In genomic region chr3:122273407-122274240, GRCm38 (mm10) we compare ENCODE assay signal across 8 mouse cellular contexts. TPM values are rescaled to one million over a fixed set of nuclear protein-coding genes. Genes with fewer than 3 reads are reported as not detected.
DNase-seq lines count a peak whose midpoint lies in the region; ATAC-seq and TF ChIP-seq lines count a peak whose summit lies in the region.

No protein-coding gene starts in this region.

- peak overlapping the region; percentile 91 for H3K27ac ChIP-seq in forebrain, embryonic 10.5 days
- no peak overlapping the region; the same call in 1 of the 2 replicates for H3K27ac ChIP-seq in limb, embryonic 15.5 days
- no peak overlapping the region for H3K27ac ChIP-seq in stomach, postnatal 0 days (replicated peaks)

- TF ChIP-seq CTCF in stomach, postnatal 0 days (IDR thresholded peaks at IDR 0.05; ENCODE audit: low read depth): peak; percentile 48; the same call in 1 of the 2 replicates

- no peak for ATAC-seq in erythroblast, adult 5-6 weeks (replicated peaks; ENCODE audit: low FRiP score, poor library complexity, severe bottlenecking)
- ATAC-seq in limb, embryonic 15.5 days (ENCODE audit: insufficient number of reproducible peaks, low FRiP score, low TSS enrichment, low read depth): no peak
- no peak for ATAC-seq in stomach, postnatal 0 days (ENCODE audit: low FRiP score, low TSS enrichment)

- H3K4me1 ChIP-seq in erythroblast, embryonic 14.5 days (ENCODE audit: control insufficient read depth): peaks cover 57% of the 10 kb centered on the region
- peaks cover 30% of the 10 kb centered on the region for H3K4me1 ChIP-seq in forebrain, embryonic 10.5 days
- H3K4me1 ChIP-seq in limb, embryonic 15.5 days: peaks cover 30% of the 10 kb centered on the region
- H3K4me1 ChIP-seq in stomach, postnatal 0 days (replicated peaks; ENCODE audit: control insufficient read depth, insufficient read depth): no peaks in the 10 kb centered on the region

- DNase-seq in CD4-positive, CD25-positive, alpha-beta regulatory T cell, adult 2 months (ENCODE audit: low read depth, low spot score): peak; percentile 24
- DNase-seq in forebrain, embryonic 10.5 days (ENCODE audit: extremely low spot score, low spot score): no peak
- DNase-seq in stomach, postnatal 0 days (ENCODE audit: low spot score): no peak
- DNase-seq in right cerebral cortex, postnatal 25 days: no peak
- DNase-seq in right cerebral cortex, postnatal 36 days (ENCODE audit: low spot score in 2 of 2): no peak

- no peak for TF ChIP-seq EP300 in stomach, postnatal 0 days (optimal IDR thresholded peaks at IDR 0.05)

- no peaks in the 10 kb centered on the region for H3K9me3 ChIP-seq in erythroblast, embryonic 14.5 days (ENCODE audit: control insufficient read depth, low read length)
- H3K9me3 ChIP-seq in forebrain, embryonic 10.5 days: no peaks in the 10 kb centered on the region
- H3K9me3 ChIP-seq in limb, embryonic 15.5 days: no peaks in the 10 kb centered on the region
- H3K9me3 ChIP-seq in stomach, postnatal 0 days (ENCODE audit: control insufficient read depth, low read length): no peaks in the 10 kb centered on the region

- 10% methylated on average over 19 of the region's 20 CpGs for WGBS in forebrain, embryonic 10.5 days
- WGBS in limb, embryonic 15.5 days: 10% methylated on average over 20 of the region's 20 CpGs
- 10% methylated on average over 19 of the region's 20 CpGs for WGBS in stomach, postnatal 0 days

- H3K4me2 ChIP-seq in limb, embryonic 15.5 days: peak overlapping the region; percentile 41
- peak overlapping the region; percentile 42; the same call in 1 of the 2 replicates for H3K4me2 ChIP-seq in stomach, postnatal 0 days (replicated peaks; ENCODE audit: low read depth)

- H3K36me3 ChIP-seq in erythroblast, embryonic 14.5 days (ENCODE audit: control insufficient read depth): peaks cover 60% of the 10 kb centered on the region
- peaks cover 36% of the 10 kb centered on the region for H3K36me3 ChIP-seq in forebrain, embryonic 10.5 days (replicated peaks)
- peaks cover 34% of the 10 kb centered on the region for H3K36me3 ChIP-seq in limb, embryonic 15.5 days
- peaks cover 12% of the 10 kb centered on the region for H3K36me3 ChIP-seq in stomach, postnatal 0 days (ENCODE audit: control insufficient read depth, insufficient read depth, low read length)

- H3K4me3 ChIP-seq in erythroblast, embryonic 14.5 days (replicated peaks): peak overlapping the region; percentile 84
- H3K4me3 ChIP-seq in forebrain, embryonic 10.5 days: peak overlapping the region; percentile 94
- peak overlapping the region; percentile 73 for H3K4me3 ChIP-seq in limb, embryonic 15.5 days
- peak overlapping the region; percentile 98 for H3K4me3 ChIP-seq in stomach, postnatal 0 days (ENCODE audit: low read depth, low read length)

- 0 out of 2 replicates have a peak overlapping the region, but pooled peaks have one; percentile 21 for H3K9ac ChIP-seq in limb, embryonic 15.5 days
- no peak overlapping the region; the same call in 1 of the 2 replicates for H3K9ac ChIP-seq in stomach, postnatal 0 days (ENCODE audit: low read length)

- H3K27me3 ChIP-seq in erythroblast, embryonic 14.5 days (ENCODE audit: control insufficient read depth): no peaks in the 10 kb centered on the region
- no peaks in the 10 kb centered on the region for H3K27me3 ChIP-seq in forebrain, embryonic 10.5 days (ENCODE audit: poor library complexity, severe bottlenecking)
- H3K27me3 ChIP-seq in limb, embryonic 15.5 days: no peaks in the 10 kb centered on the region
- H3K27me3 ChIP-seq in stomach, postnatal 0 days (ENCODE audit: control insufficient read depth, insufficient read depth, low read length): no peaks in the 10 kb centered on the region

RNA-seq across cellular contexts. Expression of gene Dnttip2, which starts 0.6 kb away (rescaled TPM):
- polyA plus RNA-seq in erythroblast, embryonic 14.5 days (2012): 0.62 and 0.87 TPM in 2 replicates
- 32.8 and 70.5 TPM in 2 replicates for total RNA-seq in erythroblast, adult 5-6 weeks (2015; ENCODE audit: low replicate concordance)
- 19.3 and 34.0 TPM in 2 replicates for total RNA-seq in erythroblast, adult 5-6 weeks (2017; ENCODE audit: low replicate concordance)
- polyA plus RNA-seq in forebrain, embryonic 10.5 days (2016; fragmentation: Nextera tagmentation; extraction: Ambion mirVana): 96.1 and 101 TPM in 2 replicates
- polyA plus RNA-seq in limb, embryonic 15.5 days (2015; fragmentation: Nextera tagmentation; extraction: Ambion mirVana): 59.6 and 63.9 TPM in 2 replicates
- polyA plus RNA-seq in stomach, postnatal 0 days (2015; fragmentation: Nextera tagmentation; extraction: Ambion mirVana): 37.1 and 39.2 TPM in 2 replicates

RNA-seq across cellular contexts. Expression of gene Bcar3, which starts 20.3 kb away (rescaled TPM):
- 0.04 TPM in 1 of 2 replicates, not detected in the other for polyA plus RNA-seq in erythroblast, embryonic 14.5 days (2012)
- total RNA-seq in erythroblast, adult 5-6 weeks (2015; ENCODE audit: low replicate concordance): 1.3 TPM in 1 of 2 replicates, not detected in the other
- 0.34 and 0.70 TPM in 2 replicates for total RNA-seq in erythroblast, adult 5-6 weeks (2017; ENCODE audit: low replicate concordance)
- polyA plus RNA-seq in forebrain, embryonic 10.5 days (2016; fragmentation: Nextera tagmentation; extraction: Ambion mirVana): 15.7 and 16.2 TPM in 2 replicates
- polyA plus RNA-seq in limb, embryonic 15.5 days (2015; fragmentation: Nextera tagmentation; extraction: Ambion mirVana): 7.8 and 9.1 TPM in 2 replicates
- 12.1 and 12.6 TPM in 2 replicates for polyA plus RNA-seq in stomach, postnatal 0 days (2015; fragmentation: Nextera tagmentation; extraction: Ambion mirVana)

RNA-seq across cellular contexts. Expression of gene Gclm, which starts 28.3 kb away (rescaled TPM):
- polyA plus RNA-seq in erythroblast, embryonic 14.5 days (2012): 124 and 137 TPM in 2 replicates
- 276 and 381 TPM in 2 replicates for total RNA-seq in erythroblast, adult 5-6 weeks (2015; ENCODE audit: low replicate concordance)
- 373 and 560 TPM in 2 replicates for total RNA-seq in erythroblast, adult 5-6 weeks (2017; ENCODE audit: low replicate concordance)
- 42.8 and 45.1 TPM in 2 replicates for polyA plus RNA-seq in forebrain, embryonic 10.5 days (2016; fragmentation: Nextera tagmentation; extraction: Ambion mirVana)
- polyA plus RNA-seq in limb, embryonic 15.5 days (2015; fragmentation: Nextera tagmentation; extraction: Ambion mirVana): 45.7 and 56.6 TPM in 2 replicates
- 148 and 155 TPM in 2 replicates for polyA plus RNA-seq in stomach, postnatal 0 days (2015; fragmentation: Nextera tagmentation; extraction: Ambion mirVana)

Comparison
In these comparisons a context has a peak if more than half of its experiments do, and no peak if none do; other contexts are left out.
1. RNA of gene Dnttip2, which starts 0.6 kb away (polyA plus RNA-seq): 96.1 to 101 TPM in forebrain, embryonic 10.5 days, 59.6 to 63.9 TPM in limb, embryonic 15.5 days and 37.1 to 39.2 TPM in stomach, postnatal 0 days; 0.62 to 0.87 TPM in erythroblast, embryonic 14.5 days; every median in the first group is over 10 times any median in the second.
2. Peak in every context shown above with its lines, with median percentiles within 50 percentile points of each other: H3K4me3 ChIP-seq.